Mouse (Mus musculus): ENCODE data around the gene Olfr127.
"Not testable (repeated sequence)": the region's sequence is repeated elsewhere in the genome, so short reads cannot be mapped to it uniquely, and the experiment has no call there.

Olfr127 gene

GRCm38 (mm10) chr17:37900137-37900536 lies at the start of gene Olfr127:
Gene Olfr127, plus strand, starts transcription at chr17:37900437.
- no peak for DNase-seq (ENCODE audit: low spot score)

DNA sequence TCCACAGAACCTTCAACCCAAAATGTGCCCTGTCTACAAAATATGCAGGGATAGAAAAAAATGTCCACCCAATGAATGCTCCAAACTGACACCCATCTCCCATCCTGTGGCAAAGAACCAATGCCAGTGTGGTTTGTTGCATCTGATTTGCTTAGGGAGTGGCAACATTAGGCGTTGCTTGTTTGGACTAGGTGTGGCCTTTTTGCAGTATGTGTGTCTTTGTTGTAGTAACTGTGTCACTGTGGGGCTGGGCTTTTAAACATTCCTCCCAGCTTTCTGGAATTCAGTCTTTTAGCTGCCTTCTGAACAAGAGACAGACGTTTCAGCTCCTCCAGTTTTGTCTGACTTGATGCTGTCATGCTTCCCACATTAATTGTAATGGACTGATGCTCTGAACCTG lies 36.3 kb upstream of the Olfr127 start:
- DNase-seq (ENCODE audit: low spot score) = no peak

GRCm38 (mm10) chr17:37869676-37870205 lies 30.5 kb upstream of the Olfr127 start:
- no peak for DNase-seq (ENCODE audit: low spot score)

- no peak for DNase-seq (ENCODE audit: low spot score)
These were observed 26.4 kb upstream of the Olfr127 start for GRCm38 (mm10) chr17:37873830-37874229.

- not testable (repeated sequence) for DNase-seq (ENCODE audit: low spot score)
These were observed 6.6 kb downstream of the Olfr127 start for GRCm38 (mm10) chr17:37906821-37907220.

- DNase-seq (ENCODE audit: low spot score) = no peak
These were observed 20.0 kb downstream of the Olfr127 start, which contains the start of gene Olfr128 for GRCm38 (mm10) chr17:37920248-37920647. Gene Olfr128, plus strand, starts transcription at chr17:37920548.

- DNase-seq (ENCODE audit: low spot score) = no peak
These were observed 52.7 kb downstream of the Olfr127 start, which contains the start of gene Olfr761 for GRCm38 (mm10) chr17:37952979-37953378. Gene Olfr761, minus strand, starts transcription at chr17:37953079.
